8 mouse cellular contexts compared by ENCODE assay signal in the genomic region with DNA sequence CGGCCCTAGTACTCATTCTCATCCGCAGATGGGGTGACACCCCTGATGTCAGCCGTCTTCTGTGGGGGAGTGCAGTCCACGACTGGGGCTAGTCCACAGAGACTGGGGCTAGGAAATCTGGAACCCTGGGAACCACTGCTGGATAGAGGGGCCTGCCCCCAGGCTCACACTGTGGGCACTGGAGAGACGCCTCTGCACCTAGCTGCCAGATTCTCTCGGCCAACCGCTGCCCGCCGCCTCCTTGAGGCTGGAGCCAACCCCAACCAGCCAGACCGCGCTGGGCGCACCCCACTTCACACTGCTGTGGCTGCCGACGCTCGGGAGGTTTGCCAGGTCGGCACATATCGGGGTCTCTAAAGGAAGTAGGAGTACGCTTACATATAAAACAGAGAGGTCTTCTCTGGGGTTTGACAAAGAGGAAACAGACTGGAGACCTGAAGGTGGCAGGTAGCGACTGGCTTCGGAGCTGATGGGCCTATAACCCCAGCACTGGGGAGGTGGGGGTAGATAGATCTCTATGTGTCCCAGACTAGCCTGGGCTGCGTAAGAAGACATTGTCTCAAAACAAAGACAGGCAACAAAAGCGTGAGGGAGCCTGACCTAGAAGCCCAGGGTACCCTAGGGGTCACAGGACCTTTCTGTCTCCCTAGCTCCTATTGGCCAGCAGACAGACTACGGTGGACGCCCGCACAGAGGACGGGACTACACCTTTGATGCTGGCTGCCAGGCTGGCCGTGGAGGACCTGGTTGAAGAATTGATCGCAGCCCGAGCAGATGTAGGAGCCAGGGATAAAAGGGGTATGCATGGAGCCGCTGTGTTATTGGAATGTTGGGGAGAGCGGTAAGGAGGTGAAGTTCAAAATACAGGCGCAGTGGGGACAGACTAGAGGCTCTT. TPM values are rescaled to one million over a fixed set of nuclear protein-coding genes. Genes with fewer than 3 reads are reported as not detected.
DNase-seq lines count a peak whose midpoint lies in the region; ATAC-seq and TF ChIP-seq lines count a peak whose summit lies in the region.

No protein-coding gene starts in this region.

- peaks cover 36% of the 10 kb centered on the region for H3K4me1 ChIP-seq in kidney, postnatal 0 days (replicated peaks; ENCODE audit: insufficient read depth, low read length)
- H3K4me1 ChIP-seq in cerebellum, adult 2 months (ENCODE audit: control insufficient read depth, insufficient read depth, low read length), result peaks cover 18% of the 10 kb centered on the region; the same call in 1 of the 2 replicates
- H3K4me1 ChIP-seq in forebrain, embryonic 16.5 days (replicated peaks; ENCODE audit: control insufficient read depth, insufficient read depth, low read length), result peaks cover 24% of the 10 kb centered on the region
- H3K4me1 ChIP-seq in liver, postnatal 0 days (ENCODE audit: insufficient read depth), result peaks cover 45% of the 10 kb centered on the region

- TF ChIP-seq EP300 in liver, postnatal 0 days (IDR thresholded peaks at IDR 0.05; ENCODE audit: low read depth), result no peak

- DNase-seq in kidney, postnatal 0 days (ENCODE audit: low spot score), result no peak
- no peak for DNase-seq in kidney, adult 18-20 months
- DNase-seq in cerebellum, adult 2 months, result peak in 1 of 2 experiments; percentile 33
- DNase-seq in liver, postnatal 0 days, result no peak
- DNase-seq in frontal cortex, adult 2 months (ENCODE audit: extremely low spot score in 1 of 2, low spot score in 1 of 2), result no peak
- DNase-seq in gastrocnemius, postnatal 14 days, result no peak

- H3K9me3 ChIP-seq in kidney, postnatal 0 days (replicated peaks; ENCODE audit: low read length), result no peaks in the 10 kb centered on the region
- H3K9me3 ChIP-seq in forebrain, embryonic 16.5 days (ENCODE audit: control insufficient read depth, low read length), result no peaks in the 10 kb centered on the region
- H3K9me3 ChIP-seq in liver, postnatal 0 days (ENCODE audit: low read length), result no peaks in the 10 kb centered on the region

- H3K27ac ChIP-seq in kidney, postnatal 0 days, result peak overlapping the region; percentile 89; the same call in 1 of the 2 replicates
- peak overlapping the region; percentile 81 for H3K27ac ChIP-seq in cerebellum, adult 2 months (ENCODE audit: insufficient read depth, low read length)
- H3K27ac ChIP-seq in forebrain, embryonic 16.5 days (ENCODE audit: low read length), result peak overlapping the region; percentile 100
- no peak overlapping the region for H3K27ac ChIP-seq in liver, postnatal 0 days (ENCODE audit: low read depth)

- H3K4me2 ChIP-seq in kidney, postnatal 0 days (ENCODE audit: low read length), result peak overlapping the region; percentile 98
- peak overlapping the region; percentile 91 for H3K4me2 ChIP-seq in forebrain, embryonic 16.5 days (ENCODE audit: low read length)
- H3K4me2 ChIP-seq in liver, postnatal 0 days (ENCODE audit: low read depth, low read length), result peak overlapping the region; percentile 99

- TF ChIP-seq CTCF in kidney, postnatal 0 days (IDR thresholded peaks at IDR 0.05; ENCODE audit: low read depth), result no peak
- no peak for TF ChIP-seq CTCF in cerebellum, adult 2 months (IDR thresholded peaks at IDR 0.05; ENCODE audit: borderline replicate concordance, insufficient read depth, low read depth, low read length)
- no peak for TF ChIP-seq CTCF in liver, postnatal 0 days (IDR thresholded peaks at IDR 0.05; ENCODE audit: low read depth)

- H3K36me3 ChIP-seq in kidney, postnatal 0 days (ENCODE audit: insufficient read depth, low read length), result no peaks in the 10 kb centered on the region
- no peaks in the 10 kb centered on the region for H3K36me3 ChIP-seq in forebrain, embryonic 16.5 days (ENCODE audit: control insufficient read depth, insufficient read depth)
- no peaks in the 10 kb centered on the region for H3K36me3 ChIP-seq in liver, postnatal 0 days (replicated peaks; ENCODE audit: insufficient read depth, low read length)

- 24% methylated on average over 32 of the region's 32 CpGs for WGBS in kidney, postnatal 0 days
- 15% methylated on average over 32 of the region's 32 CpGs for WGBS in cerebellum, adult 2 months
- 12% methylated on average over 32 of the region's 32 CpGs for WGBS in forebrain, embryonic 16.5 days
- 39% methylated on average over 32 of the region's 32 CpGs for WGBS in liver, postnatal 0 days (ENCODE audit: insufficient replicate concordance)

- no peak for ATAC-seq in kidney, postnatal 0 days (replicated peaks; ENCODE audit: low FRiP score, low read depth)
- peak; percentile 1; the same call in 1 of the 2 replicates for ATAC-seq in forebrain, embryonic 16.5 days
- ATAC-seq in liver, postnatal 0 days, result no peak
- ATAC-seq in megakaryocyte-erythroid progenitor cell, adult 5-6 weeks (replicated peaks; ENCODE audit: low FRiP score, low TSS enrichment, poor library complexity, severe bottlenecking), result no peak

- no peaks in the 10 kb centered on the region for H3K27me3 ChIP-seq in kidney, postnatal 0 days (ENCODE audit: insufficient read depth, low read length)
- H3K27me3 ChIP-seq in cerebellum, adult 2 months (ENCODE audit: control insufficient read depth, insufficient read depth, low read length), result no peaks in the 10 kb centered on the region
- no peaks in the 10 kb centered on the region for H3K27me3 ChIP-seq in forebrain, embryonic 16.5 days (replicated peaks; ENCODE audit: control insufficient read depth, insufficient read depth, low read length)
- H3K27me3 ChIP-seq in liver, postnatal 0 days (ENCODE audit: insufficient read depth, low read length), result no peaks in the 10 kb centered on the region

- H3K9ac ChIP-seq in kidney, postnatal 0 days (ENCODE audit: low read depth, low read length), result peak overlapping the region; percentile 85; the same call in 1 of the 2 replicates
- peak overlapping the region; percentile 94 for H3K9ac ChIP-seq in forebrain, embryonic 16.5 days (replicated peaks; ENCODE audit: low read depth, low read length)
- no peak overlapping the region; the same call in 1 of the 2 replicates for H3K9ac ChIP-seq in liver, postnatal 0 days (replicated peaks)

- peak overlapping the region; percentile 74 for H3K4me3 ChIP-seq in kidney, postnatal 0 days (replicated peaks; ENCODE audit: low read depth, low read length)
- H3K4me3 ChIP-seq in cerebellum, adult 2 months (replicated peaks; ENCODE audit: insufficient read depth, low read depth, low read length), result peak overlapping the region; percentile 71
- H3K4me3 ChIP-seq in forebrain, embryonic 16.5 days (replicated peaks; ENCODE audit: low read length), result peak overlapping the region; percentile 85
- H3K4me3 ChIP-seq in liver, postnatal 0 days (ENCODE audit: low read depth, low read length), result peak overlapping the region; percentile 87; the same call in 1 of the 2 replicates

- TF ChIP-seq POLR2A in cerebellum, adult 2 months (IDR thresholded peaks at IDR 0.05; ENCODE audit: borderline replicate concordance, insufficient read depth, low read length), result no peak

- intact Hi-C loops in gastrocnemius, postnatal 14 days (cut with DNase I; ENCODE audit: low total_unique reads), result no loop called here

RNA-seq across cellular contexts. Expression of a gene that starts 3.5 kb away (rescaled TPM):
- polyA plus RNA-seq in kidney, postnatal 0 days (2015; fragmentation: Nextera tagmentation; extraction: Ambion mirVana), result 28.5 and 29.5 TPM in 2 replicates
- polyA plus RNA-seq in cerebellum, adult 2 months (2012; rRNA removed), result 2.6 and 3.1 TPM in 2 replicates
- polyA plus RNA-seq in forebrain, embryonic 16.5 days (2015; fragmentation: Nextera tagmentation; extraction: Ambion mirVana), result 2.8 and 3.0 TPM in 2 replicates
- 19.6 and 24.7 TPM in 2 replicates for polyA plus RNA-seq in liver, postnatal 0 days (2015; fragmentation: Nextera tagmentation; extraction: Ambion mirVana)
- 28.0 and 33.0 TPM in 2 replicates for total RNA-seq in megakaryocyte-erythroid progenitor cell, adult 5-6 weeks (2014; fragmentation: Nextera tagmentation)
- 7.8 and 11.2 TPM in 2 replicates for total RNA-seq in megakaryocyte-erythroid progenitor cell, adult 5-6 weeks (2017)
- 2.8 and 3.4 TPM in 2 replicates for polyA plus RNA-seq in frontal cortex, adult 2 months (2012; rRNA removed)
- 1 to 10 TPM; 3.1 to 3.6 TPM for total RNA-seq in gastrocnemius, postnatal 14 days (2021)

RNA-seq across cellular contexts. Expression of a gene that starts 4.9 kb away (rescaled TPM):
- polyA plus RNA-seq in kidney, postnatal 0 days (2015; fragmentation: Nextera tagmentation; extraction: Ambion mirVana), result 13.0 and 13.2 TPM in 2 replicates
- 69.5 and 72.3 TPM in 2 replicates for polyA plus RNA-seq in cerebellum, adult 2 months (2012; rRNA removed)
- 5.3 and 7.6 TPM in 2 replicates for polyA plus RNA-seq in forebrain, embryonic 16.5 days (2015; fragmentation: Nextera tagmentation; extraction: Ambion mirVana)
- 3.6 and 4.9 TPM in 2 replicates for polyA plus RNA-seq in liver, postnatal 0 days (2015; fragmentation: Nextera tagmentation; extraction: Ambion mirVana)
- total RNA-seq in megakaryocyte-erythroid progenitor cell, adult 5-6 weeks (2014; fragmentation: Nextera tagmentation), result 31.1 and 31.3 TPM in 2 replicates
- 23.2 and 31.1 TPM in 2 replicates for total RNA-seq in megakaryocyte-erythroid progenitor cell, adult 5-6 weeks (2017)
- polyA plus RNA-seq in frontal cortex, adult 2 months (2012; rRNA removed), result 67.0 and 71.3 TPM in 2 replicates
- 10 to 100 TPM; 17.3 to 17.9 TPM for total RNA-seq in gastrocnemius, postnatal 14 days (2021)

RNA-seq across cellular contexts. Expression of a gene that starts 11.5 kb away (rescaled TPM):
- polyA plus RNA-seq in kidney, postnatal 0 days (2015; fragmentation: Nextera tagmentation; extraction: Ambion mirVana), result 7.4 and 7.9 TPM in 2 replicates
- 1.4 and 1.8 TPM in 2 replicates for polyA plus RNA-seq in cerebellum, adult 2 months (2012; rRNA removed)
- 1.5 and 1.6 TPM in 2 replicates for polyA plus RNA-seq in forebrain, embryonic 16.5 days (2015; fragmentation: Nextera tagmentation; extraction: Ambion mirVana)
- polyA plus RNA-seq in liver, postnatal 0 days (2015; fragmentation: Nextera tagmentation; extraction: Ambion mirVana), result 1.4 and 1.9 TPM in 2 replicates
- 2.6 and 6.6 TPM in 2 replicates for total RNA-seq in megakaryocyte-erythroid progenitor cell, adult 5-6 weeks (2014; fragmentation: Nextera tagmentation)
- total RNA-seq in megakaryocyte-erythroid progenitor cell, adult 5-6 weeks (2017), result 0.57 TPM in 1 of 2 replicates, not detected in the other
- 2.1 TPM in 2 replicates for polyA plus RNA-seq in frontal cortex, adult 2 months (2012; rRNA removed)
- under 1 TPM; 0.44 to 0.55 TPM for total RNA-seq in gastrocnemius, postnatal 14 days (2021)

RNA-seq across cellular contexts. Expression of a gene that starts 17.4 kb away (rescaled TPM):
- polyA plus RNA-seq in kidney, postnatal 0 days (2015; fragmentation: Nextera tagmentation; extraction: Ambion mirVana), result 154 and 177 TPM in 2 replicates
- polyA plus RNA-seq in cerebellum, adult 2 months (2012; rRNA removed), result 125 and 137 TPM in 2 replicates
- 292 and 328 TPM in 2 replicates for polyA plus RNA-seq in forebrain, embryonic 16.5 days (2015; fragmentation: Nextera tagmentation; extraction: Ambion mirVana)
- polyA plus RNA-seq in liver, postnatal 0 days (2015; fragmentation: Nextera tagmentation; extraction: Ambion mirVana), result 78.4 and 80.0 TPM in 2 replicates
- 46.9 and 66.2 TPM in 2 replicates for total RNA-seq in megakaryocyte-erythroid progenitor cell, adult 5-6 weeks (2014; fragmentation: Nextera tagmentation)
- total RNA-seq in megakaryocyte-erythroid progenitor cell, adult 5-6 weeks (2017), result 13.4 and 20.0 TPM in 2 replicates
- 127 and 145 TPM in 2 replicates for polyA plus RNA-seq in frontal cortex, adult 2 months (2012; rRNA removed)
- total RNA-seq in gastrocnemius, postnatal 14 days (2021), result 10 to 100 TPM; 17.1 to 18.6 TPM

RNA-seq across cellular contexts. Expression of a gene that starts 17.9 kb away (rescaled TPM):
- 56.1 and 58.6 TPM in 2 replicates for polyA plus RNA-seq in kidney, postnatal 0 days (2015; fragmentation: Nextera tagmentation; extraction: Ambion mirVana)
- polyA plus RNA-seq in cerebellum, adult 2 months (2012; rRNA removed), result 172 and 179 TPM in 2 replicates
- 93.7 and 104 TPM in 2 replicates for polyA plus RNA-seq in forebrain, embryonic 16.5 days (2015; fragmentation: Nextera tagmentation; extraction: Ambion mirVana)
- 9.9 and 11.1 TPM in 2 replicates for polyA plus RNA-seq in liver, postnatal 0 days (2015; fragmentation: Nextera tagmentation; extraction: Ambion mirVana)
- 76.3 and 104 TPM in 2 replicates for total RNA-seq in megakaryocyte-erythroid progenitor cell, adult 5-6 weeks (2014; fragmentation: Nextera tagmentation)
- total RNA-seq in megakaryocyte-erythroid progenitor cell, adult 5-6 weeks (2017), result 19.0 and 51.2 TPM in 2 replicates
- 204 and 229 TPM in 2 replicates for polyA plus RNA-seq in frontal cortex, adult 2 months (2012; rRNA removed)
- total RNA-seq in gastrocnemius, postnatal 14 days (2021), result 10 to 100 TPM; 38.8 to 39.1 TPM
